Mouse (Mus musculus) neutrophil, adult 65 days (primary cell): ENCODE data around the gene Sit1. TPM values are rescaled to one million over a fixed set of nuclear protein-coding genes. Genes with fewer than 3 reads are reported as not detected.

Source experiments
- total RNA-seq: library from RNA; stranded (reverse); gene quantifications from 2 replicates; pipeline ENCODE4 v1.2.4, GENCODE M21; 2023

Sit1 gene
- total RNA-seq: 1.00 TPM in 1 of 2 replicates, not detected in the other

GRCm38 (mm10) chr4:43483535-43484091 is at the start of gene Sit1:
Gene Sit1 (minus strand): TSS chr4:43483734.

GRCm38 (mm10) chr4:43506536-43507185 is 23.1 kb upstream of the Sit1 start, which contains the start of gene Car9:
Gene Car9 (plus strand): TSS chr4:43506966.

GRCm38 (mm10) chr4:43499407-43500333 is 16.1 kb upstream of the Sit1 start, which contains the start of gene Arhgef39:
Gene Arhgef39 (minus strand): TSS chr4:43499695.

GRCm38 (mm10) chr4:43492821-43493185 is 9.3 kb upstream of the Sit1 start, which contains the start of gene Ccdc107:
Gene Ccdc107 (plus strand): TSS chr4:43492900.

GRCm38 (mm10) chr4:43454041-43454836 is 29.3 kb downstream of the Sit1 start, which contains the start of gene Cd72:
Gene Cd72 (minus strand): TSS chr4:43454628.

GRCm38 (mm10) chr4:43441639-43442038 is 41.9 kb downstream of the Sit1 start, which contains the start of gene Tesk1:
Gene Tesk1 (plus strand): TSS chr4:43441939.

Other genes with a start within 250 kb of the Sit1 start
- gene Atp8b5, start 216.6 kb downstream of the Sit1 start, total RNA-seq: not detected in 2 replicates
- gene Rusc2, start 101.8 kb downstream of the Sit1 start, total RNA-seq: 2.4 and 2.9 TPM in 2 replicates
- not detected in 2 replicates for gene Fam166b, start 54.6 kb downstream of the Sit1 start, total RNA-seq
- gene Tesk1, start 41.8 kb downstream of the Sit1 start, total RNA-seq: 3.5 and 7.4 TPM in 2 replicates
- 6.4 and 8.5 TPM in 2 replicates for gene Cd72, start 29.1 kb downstream of the Sit1 start, total RNA-seq
- gene Ccdc107, start 9.2 kb upstream of the Sit1 start, total RNA-seq: 4.4 and 5.0 TPM in 2 replicates
- gene Arhgef39, start 16.0 kb upstream of the Sit1 start, total RNA-seq: 23.8 and 36.8 TPM in 2 replicates
- 0.32 and 0.63 TPM in 2 replicates for gene Car9, start 23.2 kb upstream of the Sit1 start, total RNA-seq
- gene Tpm2, start 40.0 kb upstream of the Sit1 start, total RNA-seq: not detected in 2 replicates
- gene Creb3, start 78.6 kb upstream of the Sit1 start, total RNA-seq: 81.5 and 97.2 TPM in 2 replicates
- 554 and 575 TPM in 2 replicates for gene Tln1, start 79.0 kb upstream of the Sit1 start, total RNA-seq
- 45.8 TPM in 2 replicates for gene Rgp1, start 95.0 kb upstream of the Sit1 start, total RNA-seq
- gene Gba2, start 95.1 kb upstream of the Sit1 start, total RNA-seq: 23.1 and 37.6 TPM in 2 replicates
- gene Msmp, start 100.8 kb upstream of the Sit1 start, total RNA-seq: not detected in 2 replicates
- gene Npr2, start 148.2 kb upstream of the Sit1 start, total RNA-seq: 0.28 and 0.32 TPM in 2 replicates
- gene Spag8, start 169.9 kb upstream of the Sit1 start, total RNA-seq: not detected in 2 replicates
- 4.9 and 7.9 TPM in 2 replicates for gene Hint2, start 172.7 kb upstream of the Sit1 start, total RNA-seq
- 0.28 and 0.93 TPM in 2 replicates for gene Tmem8b, start 185.2 kb upstream of the Sit1 start, total RNA-seq
- not detected in 2 replicates for gene Fam221b, start 185.4 kb upstream of the Sit1 start, total RNA-seq
- not detected in 2 replicates for gene Olfr70, start 217.1 kb upstream of the Sit1 start, total RNA-seq
- not detected in 2 replicates for gene Olfr71, start 226.5 kb upstream of the Sit1 start, total RNA-seq
- not detected in 2 replicates for gene Hrct1, start 243.5 kb upstream of the Sit1 start, total RNA-seq
- gene Spaar, start 246.3 kb upstream of the Sit1 start, total RNA-seq: not detected in 2 replicates